Mouse (Mus musculus) heart, postnatal 0 days (tissue): Measurements from ENCODE around the gene Steap4. TPM values are rescaled to one million over a fixed set of nuclear protein-coding genes. Genes with fewer than 3 reads are reported as not detected.

Experiments used
- ATAC-seq: fragments of 200-750 bp; cut with Nextera tagmentation; 2 replicates; pipeline ENCODE4 v1.8.0; 2017; ENCODE audit warnings: low read depth, moderate number of reproducible peaks, moderate library complexity; ENCODE audit not compliant: insufficient read depth
- DNase-seq: peaks from one replicate; pipeline ENCODE4 v3.0.0-alpha.2; 2016; ENCODE audit warnings: low spot score
- H3K27ac ChIP-seq: fragments of 300-500 bp; sonication (generic); 2 replicates; pipeline ENCODE4 v1.5.1; 2014; ENCODE audit warnings: low read depth, mild to moderate bottlenecking
- H3K27me3 ChIP-seq: fragments of 300-500 bp; sonication (generic); 2 replicates; pipeline ENCODE4 v1.6.1; 2014; ENCODE audit warnings: low read length, mixed read lengths; ENCODE audit not compliant: control insufficient read depth, insufficient read depth
- H3K36me3 ChIP-seq: fragments of 300-500 bp; sonication (generic); replicated peaks from 2 replicates; pipeline ENCODE4 v1.6.1; 2014; ENCODE audit warnings: low read length, mixed read lengths; ENCODE audit not compliant: control insufficient read depth, insufficient read depth
- H3K4me1 ChIP-seq: fragments of 300-500 bp; sonication (generic); 2 replicates; pipeline ENCODE4 v1.6.1; 2014; ENCODE audit warnings: antibody characterized with exemption; ENCODE audit not compliant: control insufficient read depth, insufficient read depth
- H3K4me2 ChIP-seq: fragments of 300-500 bp; sonication (generic); 2 replicates; pipeline ENCODE4 v1.6.1; 2014; ENCODE audit warnings: low read depth, mild to moderate bottlenecking, low read length, moderate library complexity
- H3K4me3 ChIP-seq: fragments of 300-500 bp; sonication (generic); 2 replicates; pipeline ENCODE4 v1.5.1; 2014; ENCODE audit warnings: low read depth, low read length
- H3K9ac ChIP-seq: fragments of 300-500 bp; sonication (generic); replicated peaks from 2 replicates; pipeline ENCODE4 v1.6.1; 2014; ENCODE audit warnings: low read depth, low read length, mixed read lengths
- H3K9me3 ChIP-seq: fragments of 300-500 bp; sonication (generic); replicated peaks from 2 replicates; pipeline ENCODE4 v1.6.1; 2016; ENCODE audit warnings: low read length; ENCODE audit not compliant: control insufficient read depth
- CTCF ChIP-seq: IDR thresholded peaks from 2 replicates; pipeline ENCODE4 v1.5.1; 2016; ENCODE audit warnings: antibody characterized with exemption, control low read depth, low read depth
- EP300 ChIP-seq: IDR thresholded peaks from 2 replicates; pipeline ENCODE4 v1.6.1; 2016; ENCODE audit warnings: antibody characterized with exemption, low read depth
- WGBS: fragments of 180-500 bp; shearing (Covaris S2); extraction: QIAGEN DNeasy Blood & Tissue Kit; methylation state at CpG from one replicate; pipeline ENCODE4 v1.1.7; 2014; 5-methylcytosine and 5-hydroxymethylcytosine counted together
- polyA plus RNA-seq: library from polyadenylated mRNA; unstranded; fragments of >200 nt; fragmentation: Nextera tagmentation; extraction: Ambion mirVana; gene quantifications from 2 replicates; pipeline ENCODE4 v1.2.1, GENCODE M21; 2015
- total RNA-seq: library from RNA; depleted of rRNA; stranded (reverse); fragments of >200 nt; gene quantifications from 2 replicates; pipeline ENCODE4 v1.2.3, GENCODE M21; 2014; ENCODE audit warnings: low replicate concordance; rRNA removed

Gene Steap4
- total RNA-seq (5.6 and 10.6 TPM in 2 replicates), polyA plus RNA-seq (7.0 and 8.2 TPM in 2 replicates)

DNA sequence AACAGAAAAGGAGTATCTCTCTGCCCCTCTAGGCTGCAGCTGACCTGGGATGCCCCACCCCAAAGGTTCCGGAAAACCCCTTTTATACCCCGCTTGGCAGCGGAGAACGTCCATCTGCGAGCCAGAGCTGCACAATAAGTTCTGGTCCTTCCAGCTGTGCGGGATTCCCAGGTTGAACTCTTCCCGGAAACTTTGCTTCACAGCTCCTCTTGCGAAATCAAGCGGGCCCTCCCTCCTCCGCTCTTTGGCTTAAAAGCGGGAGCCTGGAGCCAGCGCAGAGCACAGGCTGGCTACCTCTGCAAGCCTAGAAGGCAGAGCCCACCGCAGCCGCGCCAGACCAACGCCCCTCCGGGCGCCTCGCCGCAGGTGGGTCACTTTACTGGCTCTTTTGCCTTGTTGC is at the start of gene Steap4:
Gene Steap4, plus strand, starts transcription at position 282 of the 400 bp plus-strand sequence.
- WGBS: 6% methylated on average over 20 of the region's 20 CpGs
- Histone ChIP-seq H3K27me3 (no peaks in the 10 kb centered on the region), H3K4me3 (peak within 1 kb of the TSS; percentile 36), H3K36me3 (no peaks in the 10 kb centered on the region), H3K4me2 (peak within 1 kb of the TSS; percentile 60), H3K4me1 (peaks cover 13% of the 10 kb centered on the region; the same call in 1 of the 2 replicates), H3K9ac (peak within 1 kb of the TSS; percentile 38), H3K9me3 (no peaks in the 10 kb centered on the region), H3K27ac (no peak within 1 kb of the TSS)
- ATAC-seq (no peak; the same call in 1 of the 2 replicates), DNase-seq (peak; percentile 10)
- TF ChIP-seq EP300 (no peak), CTCF (no peak)

DNA sequence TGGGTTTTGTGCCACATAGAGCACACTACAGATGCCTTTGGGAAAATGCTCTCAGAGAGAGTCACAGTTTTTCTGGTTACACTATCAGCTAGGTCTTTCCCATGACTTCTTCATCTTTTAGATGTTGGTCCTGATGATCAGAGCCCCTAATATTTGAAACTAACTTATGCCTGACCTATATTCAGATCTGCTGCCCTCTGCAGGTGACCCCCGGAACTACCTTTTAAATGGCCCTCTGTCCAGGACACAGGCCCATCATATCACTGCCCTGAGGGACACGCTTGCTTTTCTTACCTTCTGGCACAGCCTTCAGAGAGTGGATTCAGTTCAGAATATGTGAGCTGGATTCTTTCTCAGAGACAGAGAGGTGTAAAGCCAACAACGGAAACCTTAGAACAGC is 48.3 kb upstream of the Steap4 start:
- no peak overlapping the region for H3K9ac ChIP-seq
- DNase-seq: no peak
- H3K4me3 ChIP-seq: no peak overlapping the region
- 0 out of 2 replicates have a peak, but pooled peaks have one; percentile 10 for TF ChIP-seq CTCF
- TF ChIP-seq EP300: no peak
- no peaks in the 10 kb centered on the region for H3K36me3 ChIP-seq
- 54% methylated on average over 3 of the region's 3 CpGs for WGBS
- H3K27me3 ChIP-seq: no peaks in the 10 kb centered on the region
- H3K27ac ChIP-seq: no peak overlapping the region
- no peak for ATAC-seq
- H3K4me2 ChIP-seq: no peak overlapping the region
- H3K9me3 ChIP-seq: no peaks in the 10 kb centered on the region
- H3K4me1 ChIP-seq: no peaks in the 10 kb centered on the region

DNA sequence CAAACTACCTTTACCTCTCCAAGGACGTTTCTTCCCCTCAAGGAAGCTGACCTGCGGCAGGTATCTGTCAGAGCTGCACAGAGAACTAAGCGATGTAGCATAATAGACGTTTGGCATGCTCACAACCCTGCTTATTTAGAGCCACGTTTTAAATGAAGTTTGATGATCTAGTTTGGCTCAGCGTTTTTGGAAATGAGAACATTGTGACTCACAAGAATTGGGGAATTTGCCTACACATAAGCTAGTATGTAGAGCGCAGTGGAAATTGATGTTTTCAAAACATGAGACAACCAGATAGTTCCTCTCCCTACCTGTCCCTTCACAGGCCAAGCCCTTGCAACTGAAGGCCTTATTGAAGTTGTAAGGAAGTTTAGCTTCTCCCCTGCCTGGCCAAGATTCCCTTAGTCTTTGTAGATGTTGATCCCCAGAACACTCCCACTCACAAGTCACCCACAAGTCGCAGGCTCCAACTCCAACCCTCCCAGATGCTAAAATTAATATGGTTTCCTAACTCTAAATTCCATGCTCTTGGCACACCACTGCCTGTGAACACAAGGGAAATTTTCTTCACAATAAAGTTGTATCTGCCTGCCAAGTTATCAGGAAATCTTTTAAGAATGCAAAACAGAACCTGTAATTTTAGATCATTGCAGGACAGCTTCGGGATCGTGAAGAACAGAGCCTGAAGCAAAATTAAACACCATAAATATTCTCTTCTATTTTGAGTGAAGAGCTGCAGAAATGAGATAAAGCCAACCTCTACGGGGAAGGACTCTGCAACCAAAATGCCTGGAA is 42.6 kb upstream of the Steap4 start:
- TF ChIP-seq CTCF: no peak
- TF ChIP-seq EP300: no peak
- Histone ChIP-seq H3K4me2 (no peak overlapping the region), H3K4me3 (no peak overlapping the region), H3K4me1 (no peaks in the 10 kb centered on the region), H3K27me3 (no peaks in the 10 kb centered on the region), H3K9me3 (no peaks in the 10 kb centered on the region), H3K9ac (no peak overlapping the region), H3K27ac (no peak overlapping the region), H3K36me3 (no peaks in the 10 kb centered on the region)
- no peak for ATAC-seq
- DNase-seq: no peak
- 72% methylated on average over 11 of the region's 11 CpGs for WGBS

DNA sequence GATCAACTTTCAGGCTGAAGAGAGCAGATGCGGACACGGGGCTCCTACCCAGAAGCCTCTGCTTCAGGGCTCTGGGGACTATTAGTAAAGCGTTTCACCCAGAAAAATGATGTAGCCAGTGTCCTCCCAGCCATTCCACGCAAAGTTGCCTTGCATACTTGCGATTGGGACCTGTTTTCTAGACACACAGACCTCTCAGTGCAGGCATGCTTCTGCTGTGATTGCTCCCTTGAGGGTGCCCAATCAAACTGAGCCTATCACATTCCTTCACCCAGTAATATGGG is 42.0 kb upstream of the Steap4 start:
- H3K4me3 ChIP-seq: no peak overlapping the region
- no peaks in the 10 kb centered on the region for H3K27me3 ChIP-seq
- DNase-seq (no peak), ATAC-seq (no peak)
- 84% methylated on average over 5 of the region's 5 CpGs for WGBS
- no peak overlapping the region for H3K9ac ChIP-seq
- H3K4me1 ChIP-seq: no peaks in the 10 kb centered on the region
- no peak overlapping the region for H3K27ac ChIP-seq
- H3K9me3 ChIP-seq: no peaks in the 10 kb centered on the region
- no peak for TF ChIP-seq EP300
- TF ChIP-seq CTCF: no peak
- H3K4me2 ChIP-seq: no peak overlapping the region
- no peaks in the 10 kb centered on the region for H3K36me3 ChIP-seq

DNA sequence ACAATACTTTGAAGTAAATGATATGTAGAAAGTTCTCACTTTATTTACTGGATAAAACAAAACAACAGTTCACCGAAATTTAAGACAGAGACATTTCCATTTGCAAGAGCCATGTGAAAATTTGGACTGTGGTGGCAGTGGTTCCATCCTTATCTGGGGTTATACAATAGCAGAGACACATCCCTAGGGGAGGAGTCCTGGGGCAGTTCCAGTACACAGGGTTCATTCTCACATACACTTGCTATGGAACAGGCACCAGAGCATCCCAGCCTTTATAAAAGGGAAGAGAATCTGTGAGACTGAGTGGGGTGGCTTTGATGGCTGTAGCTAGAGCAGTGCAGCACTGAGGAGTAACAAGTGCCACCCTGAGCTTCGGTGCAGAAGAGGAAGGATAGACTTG is 40.6 kb upstream of the Steap4 start:
- H3K4me2 ChIP-seq: no peak overlapping the region
- TF ChIP-seq CTCF (no peak), EP300 (no peak)
- 63% methylated on average over 2 of the region's 2 CpGs for WGBS
- DNase-seq: no peak
- H3K9ac ChIP-seq: no peak overlapping the region
- H3K36me3 ChIP-seq: no peaks in the 10 kb centered on the region
- ATAC-seq: no peak
- H3K27me3 ChIP-seq: no peaks in the 10 kb centered on the region
- H3K4me3 ChIP-seq: no peak overlapping the region
- no peak overlapping the region for H3K27ac ChIP-seq
- no peaks in the 10 kb centered on the region for H3K4me1 ChIP-seq
- H3K9me3 ChIP-seq: no peaks in the 10 kb centered on the region

DNA sequence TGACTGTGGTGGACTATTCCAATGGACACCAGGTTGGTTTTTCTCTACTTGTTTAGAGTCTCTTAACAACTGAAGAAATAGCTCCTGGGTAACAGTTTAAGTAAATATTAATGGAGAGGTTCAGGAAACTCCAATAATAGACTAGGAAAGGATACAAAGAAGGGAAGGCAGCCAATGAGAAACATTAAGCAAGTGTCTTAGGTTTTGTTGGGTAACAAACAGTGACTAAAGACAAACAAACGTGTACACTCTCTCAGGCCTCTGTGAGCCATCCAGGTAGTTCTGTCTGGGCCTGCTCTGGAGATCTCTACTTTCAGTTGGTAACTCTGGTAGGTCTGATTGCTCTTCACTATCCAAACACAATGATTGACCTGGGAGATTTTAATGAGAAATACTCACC is 37.5 kb upstream of the Steap4 start:
- TF ChIP-seq EP300 (no peak), CTCF (no peak)
- no peaks in the 10 kb centered on the region for H3K36me3 ChIP-seq
- H3K4me3 ChIP-seq: no peak overlapping the region
- H3K9me3 ChIP-seq: no peaks in the 10 kb centered on the region
- H3K27me3 ChIP-seq: no peaks in the 10 kb centered on the region
- H3K4me2 ChIP-seq: no peak overlapping the region
- ATAC-seq (no peak), DNase-seq (no peak)
- no peak overlapping the region for H3K9ac ChIP-seq
- H3K27ac ChIP-seq: no peak overlapping the region
- H3K4me1 ChIP-seq: no peaks in the 10 kb centered on the region
- WGBS: 77% methylated on average over 1 of the region's 1 CpGs
